Mouse (Mus musculus) midbrain, embryonic 16.5 days (tissue): ENCODE measurements around the gene Eomes. TPM values are rescaled to one million over a fixed set of nuclear protein-coding genes. Genes with fewer than 3 reads are reported as not detected.

ENCODE experiments used
- ATAC-seq: fragments of 200-750 bp; cut with Nextera tagmentation; 2 replicates; pipeline ENCODE4 v1.8.0; 2017; ENCODE audit warnings: moderate TSS enrichment
- H3K27ac ChIP-seq: fragments of 300-500 bp; sonication (generic); 2 replicates; pipeline ENCODE4 v1.5.1; 2014; ENCODE audit warnings: mild to moderate bottlenecking, low read length, mixed read lengths
- H3K27me3 ChIP-seq: fragments of 300-500 bp; sonication (generic); 2 replicates; pipeline ENCODE4 v1.6.1; 2014; ENCODE audit warnings: low read depth, low read length, mixed read lengths; ENCODE audit not compliant: control insufficient read depth, insufficient read depth
- H3K36me3 ChIP-seq: fragments of 300-500 bp; sonication (generic); 2 replicates; pipeline ENCODE4 v1.6.1; 2014; ENCODE audit warnings: mild to moderate bottlenecking, low read length, moderate library complexity, mixed read lengths; ENCODE audit not compliant: control insufficient read depth, insufficient read depth
- H3K4me1 ChIP-seq: fragments of 300-500 bp; sonication (generic); 2 replicates; pipeline ENCODE4 v1.6.1; 2014; ENCODE audit warnings: mild to moderate bottlenecking, low read length, mixed read lengths; ENCODE audit not compliant: control insufficient read depth, insufficient read depth
- H3K4me2 ChIP-seq: fragments of 300-500 bp; sonication (generic); 2 replicates; pipeline ENCODE4 v1.6.1; 2014; ENCODE audit warnings: mild to moderate bottlenecking, low read length, mixed read lengths
- H3K4me3 ChIP-seq: fragments of 300-500 bp; sonication (generic); 2 replicates; pipeline ENCODE4 v1.5.1; 2014; ENCODE audit warnings: low read depth, mild to moderate bottlenecking, low read length, moderate library complexity, mixed read lengths
- H3K9ac ChIP-seq: fragments of 300-500 bp; sonication (generic); 2 replicates; pipeline ENCODE4 v1.6.1; 2014; ENCODE audit warnings: low read depth, low read length, mixed read lengths
- H3K9me3 ChIP-seq: fragments of 300-500 bp; sonication (generic); replicated peaks from 2 replicates; pipeline ENCODE4 v1.6.1; 2014; ENCODE audit warnings: mild to moderate bottlenecking, low read length, mixed read lengths; ENCODE audit not compliant: control insufficient read depth, poor library complexity, severe bottlenecking
- WGBS: fragments of 180-500 bp; shearing (Covaris S2); extraction: QIAGEN DNeasy Blood & Tissue Kit; methylation state at CpG from one replicate; pipeline ENCODE4 v1.1.7; 2014; 5-methylcytosine and 5-hydroxymethylcytosine counted together
- polyA plus RNA-seq: library from polyadenylated mRNA; unstranded; fragments of >200 nt; fragmentation: Nextera tagmentation; extraction: Ambion mirVana; gene quantifications from 2 replicates; pipeline ENCODE4 v1.2.1, GENCODE M21; 2015

Eomes gene
- polyA plus RNA-seq, 1 experiment from 2014 or later: 2.0 TPM

GRCm38 (mm10) chr9:118480292-118480690 lies 2.3 kb downstream of the Eomes start:
- Histone ChIP-seq H3K36me3 (no peaks in the 10 kb centered on the region), H3K4me2 (no peak overlapping the region), H3K4me1 (peaks cover 15% of the 10 kb centered on the region), H3K9ac (no peak overlapping the region), H3K4me3 (no peak overlapping the region), H3K27me3 (peaks cover 66% of the 10 kb centered on the region), H3K27ac (no peak overlapping the region), H3K9me3 (no peaks in the 10 kb centered on the region)
- ATAC-seq: no peak
- WGBS: 6% methylated on average over 14 of the region's 14 CpGs

GRCm38 (mm10) chr9:118482210-118482609 lies 4.2 kb downstream of the Eomes start:
- Histone ChIP-seq H3K27me3 (peaks cover 81% of the 10 kb centered on the region), H3K4me3 (no peak overlapping the region), H3K4me2 (no peak overlapping the region), H3K36me3 (no peaks in the 10 kb centered on the region), H3K27ac (no peak overlapping the region), H3K4me1 (peaks cover 14% of the 10 kb centered on the region), H3K9ac (no peak overlapping the region), H3K9me3 (no peaks in the 10 kb centered on the region)
- no peak for ATAC-seq
- WGBS: 75% methylated on average over 10 of the region's 10 CpGs

GRCm38 (mm10) chr9:118486361-118487095 lies 8.5 kb downstream of the Eomes start:
- H3K9me3 ChIP-seq: no peaks in the 10 kb centered on the region
- H3K4me1 ChIP-seq: peaks cover 28% of the 10 kb centered on the region; the same call in 1 of the 2 replicates
- no peak overlapping the region for H3K9ac ChIP-seq
- H3K4me2 ChIP-seq: peak overlapping the region; percentile 16; the same call in 1 of the 2 replicates
- no peak overlapping the region for H3K4me3 ChIP-seq
- under 1% methylated on average over 32 of the region's 32 CpGs for WGBS
- H3K36me3 ChIP-seq: no peaks in the 10 kb centered on the region
- H3K27me3 ChIP-seq: peaks cover 68% of the 10 kb centered on the region
- no peak for ATAC-seq
- no peak overlapping the region for H3K27ac ChIP-seq

GRCm38 (mm10) chr9:118487096-118487395 lies 9.0 kb downstream of the Eomes start:
- no peak for ATAC-seq
- Histone ChIP-seq H3K27me3 (peaks cover 64% of the 10 kb centered on the region), H3K4me3 (no peak overlapping the region), H3K4me1 (peaks cover 28% of the 10 kb centered on the region; the same call in 1 of the 2 replicates), H3K36me3 (no peaks in the 10 kb centered on the region), H3K9me3 (no peaks in the 10 kb centered on the region), H3K9ac (no peak overlapping the region), H3K27ac (no peak overlapping the region), H3K4me2 (peak overlapping the region; percentile 16; the same call in 1 of the 2 replicates)
- under 1% methylated on average over 9 of the region's 9 CpGs for WGBS

GRCm38 (mm10) chr9:118487636-118488035 lies 9.6 kb downstream of the Eomes start:
- Histone ChIP-seq H3K9ac (no peak overlapping the region), H3K36me3 (no peaks in the 10 kb centered on the region), H3K4me2 (peak overlapping the region; percentile 50), H3K4me3 (peak overlapping the region; percentile 17), H3K9me3 (no peaks in the 10 kb centered on the region), H3K4me1 (peaks cover 28% of the 10 kb centered on the region; the same call in 1 of the 2 replicates), H3K27ac (no peak overlapping the region), H3K27me3 (peaks cover 59% of the 10 kb centered on the region)
- no peak for ATAC-seq
- 0% methylated on average over 22 of the region's 22 CpGs for WGBS

GRCm38 (mm10) chr9:118488138-118488895 lies 10.3 kb downstream of the Eomes start:
- Histone ChIP-seq H3K9me3 (no peaks in the 10 kb centered on the region), H3K9ac (no peak overlapping the region), H3K36me3 (no peaks in the 10 kb centered on the region), H3K4me3 (peak overlapping the region; percentile 17), H3K4me2 (peak overlapping the region; percentile 50), H3K27me3 (peaks cover 54% of the 10 kb centered on the region), H3K27ac (no peak overlapping the region), H3K4me1 (peaks cover 28% of the 10 kb centered on the region; the same call in 1 of the 2 replicates)
- ATAC-seq: no peak
- WGBS: under 1% methylated on average over 28 of the region's 28 CpGs

- H3K9ac ChIP-seq: no peak overlapping the region
- ATAC-seq: peak; percentile 68; the same call in 1 of the 2 replicates
Measured at GRCm38 (mm10) chr9:118488896-118489578, 11.0 kb downstream of the Eomes start.

GRCm38 (mm10) chr9:118489579-118490019 lies 11.6 kb downstream of the Eomes start:
- H3K27ac ChIP-seq: no peak overlapping the region
- WGBS: 0% methylated on average over 16 of the region's 16 CpGs
- ATAC-seq: peak; percentile 83
- H3K9me3 ChIP-seq: no peaks in the 10 kb centered on the region
- no peaks in the 10 kb centered on the region for H3K36me3 ChIP-seq
- H3K9ac ChIP-seq: no peak overlapping the region
- peaks cover 42% of the 10 kb centered on the region for H3K27me3 ChIP-seq
- peak overlapping the region; percentile 50 for H3K4me2 ChIP-seq
- peak overlapping the region; percentile 19; the same call in 1 of the 2 replicates for H3K4me3 ChIP-seq
- peaks cover 28% of the 10 kb centered on the region; the same call in 1 of the 2 replicates for H3K4me1 ChIP-seq

More at GRCm38 (mm10) chr9:118488896-118489578, 11.0 kb downstream of the Eomes start:
- H3K27ac ChIP-seq: no peak overlapping the region
- H3K4me3 ChIP-seq: peak overlapping the region; percentile 19; the same call in 1 of the 2 replicates
- peaks cover 48% of the 10 kb centered on the region for H3K27me3 ChIP-seq
- H3K4me2 ChIP-seq: peak overlapping the region; percentile 50
- H3K4me1 ChIP-seq: peaks cover 28% of the 10 kb centered on the region; the same call in 1 of the 2 replicates
- H3K36me3 ChIP-seq: no peaks in the 10 kb centered on the region
- H3K9me3 ChIP-seq: no peaks in the 10 kb centered on the region
- WGBS: under 1% methylated on average over 20 of the region's 20 CpGs
